Mouse (Mus musculus) gastrocnemius, adult 2 months (tissue): Measurements from ENCODE around the gene Dmbt1. TPM values are rescaled to one million over a fixed set of nuclear protein-coding genes. Genes with fewer than 3 reads are reported as not detected.
"Not testable (repeated sequence)": the region's sequence is repeated elsewhere in the genome, so short reads cannot be mapped to it uniquely, and the experiment has no call there.

Experiments used
- DNase-seq: peaks from one replicate; pipeline ENCODE4 v3.0.0; 2022
- H3K27ac ChIP-seq: fragments of 200-600 bp; 2 replicates; pipeline ENCODE4 v1.8.1; 2022; ENCODE audit warnings: mild to moderate bottlenecking
- H3K4me3 ChIP-seq: fragments of 200-600 bp; 2 replicates; pipeline ENCODE4 v1.8.1; 2022; ENCODE audit warnings: mild to moderate bottlenecking, moderate library complexity
- CTCF ChIP-seq: fragments of 200-600 bp; IDR thresholded peaks from 2 replicates; pipeline ENCODE4 v1.8.1; 2022; ENCODE audit warnings: antibody characterized with exemption, mild to moderate bottlenecking, moderate library complexity
- intact Hi-C: fragments of 180-260 bp; cut with DNase I; formaldehyde crosslinking; loops from one replicate; pipeline ENCODE4 v1.15.1; 2025
- total RNA-seq, 2 experiments: library from RNA; stranded (reverse); gene quantifications; 2 replicates each; pipeline ENCODE4 v1.2.3; 2021

The Dmbt1 gene
- total RNA-seq, 2 experiments from 2014 or later = not detected

DNA sequence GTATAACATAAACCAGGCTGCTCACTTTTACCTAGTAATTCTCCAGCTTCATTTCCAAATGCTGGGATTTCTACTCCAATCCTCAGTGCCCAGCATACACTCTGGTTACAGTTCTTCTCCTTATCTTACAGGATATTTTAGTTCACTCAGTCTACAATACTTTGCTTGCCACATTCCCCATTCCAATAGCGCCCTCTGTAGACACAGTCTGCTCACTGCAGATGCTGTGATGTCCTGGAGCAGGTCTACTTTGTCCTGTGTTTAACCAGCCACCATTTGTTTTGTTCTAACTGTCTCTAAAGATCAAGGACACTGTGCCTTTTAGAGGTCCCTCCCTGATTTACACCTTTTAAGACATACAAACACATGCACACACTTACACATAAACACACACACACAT lies 36.3 kb downstream of the Dmbt1 start:
- H3K4me3 ChIP-seq, intact Hi-C loops, H3K27ac ChIP-seq, DNase-seq: not testable (repeated sequence)
- TF ChIP-seq CTCF = peak; percentile 60

GRCm38 (mm10) chr7:131073476-131073875 lies 41.6 kb downstream of the Dmbt1 start:
- intact Hi-C loops, DNase-seq, H3K27ac ChIP-seq, H3K4me3 ChIP-seq: not testable (repeated sequence)

GRCm38 (mm10) chr7:131074098-131074497 lies 42.2 kb downstream of the Dmbt1 start:
- DNase-seq, intact Hi-C loops, H3K27ac ChIP-seq, H3K4me3 ChIP-seq: not testable (repeated sequence)

GRCm38 (mm10) chr7:131075956-131076355 lies 44.1 kb downstream of the Dmbt1 start:
- no peak for DNase-seq
- no peak overlapping the region for H3K4me3 ChIP-seq
- intact Hi-C loops = no loop called here
- no peak overlapping the region for H3K27ac ChIP-seq
- TF ChIP-seq CTCF = peak; percentile 44

DNA sequence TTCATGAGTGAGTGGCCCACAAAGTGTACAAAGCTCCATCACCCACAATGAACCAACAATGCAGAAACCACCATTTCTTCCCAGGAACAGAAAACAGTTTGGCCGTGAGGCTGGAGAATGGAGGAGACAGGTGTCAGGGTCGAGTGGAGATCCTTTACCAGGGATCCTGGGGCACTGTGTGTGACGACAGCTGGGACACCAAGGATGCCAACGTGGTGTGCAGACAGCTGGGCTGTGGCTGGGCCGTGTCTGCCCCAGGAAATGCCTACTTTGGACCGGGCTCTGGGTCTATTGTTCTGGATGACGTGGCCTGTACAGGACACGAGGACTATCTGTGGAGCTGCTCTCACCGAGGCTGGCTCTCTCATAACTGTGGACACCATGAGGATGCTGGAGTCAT lies 50.5 kb downstream of the Dmbt1 start:
- H3K27ac ChIP-seq, intact Hi-C loops, DNase-seq, H3K4me3 ChIP-seq: not testable (repeated sequence)

GRCm38 (mm10) chr7:131112486-131112885 lies 80.6 kb downstream of the Dmbt1 start:
- TF ChIP-seq CTCF = peak; percentile 76
- no peak overlapping the region for H3K27ac ChIP-seq
- intact Hi-C loops = loop anchor here (5.0 kb wide), 1 partner anchor 770 kb away; no protein-coding TSS in a partner anchor
- no peak overlapping the region for H3K4me3 ChIP-seq
- peak; percentile 21 for DNase-seq

DNA sequence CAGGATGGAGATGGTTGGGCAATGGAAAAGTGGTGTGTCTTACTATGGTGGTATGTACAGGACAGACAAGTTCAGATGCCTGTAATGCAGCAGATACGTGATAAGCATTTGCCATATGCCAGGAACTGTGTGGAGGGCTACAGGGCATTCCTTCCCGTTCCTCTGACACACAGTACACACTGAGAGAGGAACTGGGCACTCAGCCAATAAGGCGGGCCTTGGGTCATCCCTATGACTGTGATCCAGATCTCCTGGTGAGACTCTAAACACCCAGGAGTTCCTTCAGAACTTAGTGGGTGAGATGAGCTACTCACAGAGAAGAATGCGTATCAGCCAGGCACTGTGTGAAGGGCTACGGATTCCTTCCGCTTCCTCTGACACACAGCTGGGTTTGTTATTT lies 81.8 kb downstream of the Dmbt1 start:
- Histone ChIP-seq H3K4me3 (no peak overlapping the region), H3K27ac (no peak overlapping the region)
- no peak for DNase-seq
- intact Hi-C loops = loop anchor here (5.0 kb wide), 1 partner anchor 769 kb away; no protein-coding TSS in a partner anchor
- no peak for TF ChIP-seq CTCF

DNA sequence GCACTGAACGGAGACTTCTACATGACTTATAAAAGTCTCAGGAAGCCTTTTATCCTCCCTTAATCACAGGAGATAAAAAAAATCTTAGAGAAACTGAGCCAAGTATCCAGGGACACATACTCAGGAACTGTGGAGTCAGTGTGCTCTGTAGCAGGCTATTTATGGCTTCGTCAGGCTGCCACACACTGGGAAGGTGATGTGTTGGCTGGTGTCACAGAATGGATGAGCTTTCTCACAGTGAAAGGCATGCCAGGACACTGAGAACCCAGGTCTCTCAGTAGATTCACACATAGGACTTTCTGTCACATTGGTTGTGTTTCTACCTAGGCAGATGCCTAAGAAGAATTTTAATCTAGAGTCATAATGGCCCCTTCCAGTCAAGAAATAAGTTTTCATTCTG lies 82.6 kb downstream of the Dmbt1 start:
- intact Hi-C loops = loop anchor here (5.0 kb wide), 1 partner anchor 768 kb away; no protein-coding TSS in a partner anchor
- no peak overlapping the region for H3K27ac ChIP-seq
- no peak for DNase-seq
- TF ChIP-seq CTCF = no peak
- no peak overlapping the region for H3K4me3 ChIP-seq

- Histone ChIP-seq H3K27ac (no peak overlapping the region), H3K4me3 (no peak overlapping the region)
- intact Hi-C loops = no loop called here
- TF ChIP-seq CTCF = no peak
- DNase-seq = no peak
Observed at GRCm38 (mm10) chr7:131122210-131122807, 90.5 kb downstream of the Dmbt1 start.

DNA sequence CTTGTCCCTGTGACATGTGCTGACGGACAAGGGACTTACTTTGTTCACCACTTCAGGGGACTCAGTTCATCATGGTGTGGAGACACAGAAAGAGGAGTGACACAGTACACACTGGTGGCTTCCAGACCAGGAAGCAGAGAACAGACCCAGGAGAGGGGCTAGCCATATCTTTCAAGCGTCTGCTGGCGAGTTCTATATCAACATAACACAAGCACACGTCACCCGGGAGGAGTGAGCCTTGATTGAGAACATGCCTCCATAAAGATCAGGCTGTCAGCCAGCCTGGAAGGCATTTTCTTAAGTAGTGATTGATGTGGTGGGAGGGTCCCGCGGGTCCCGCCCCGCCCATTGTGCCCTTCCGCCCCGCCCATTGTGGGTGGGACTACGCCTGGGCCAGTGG lies 98.2 kb downstream of the Dmbt1 start:
- H3K27ac ChIP-seq = no peak overlapping the region
- H3K4me3 ChIP-seq = no peak overlapping the region
- intact Hi-C loops = no loop called here
- no peak for TF ChIP-seq CTCF
- DNase-seq = no peak

DNA sequence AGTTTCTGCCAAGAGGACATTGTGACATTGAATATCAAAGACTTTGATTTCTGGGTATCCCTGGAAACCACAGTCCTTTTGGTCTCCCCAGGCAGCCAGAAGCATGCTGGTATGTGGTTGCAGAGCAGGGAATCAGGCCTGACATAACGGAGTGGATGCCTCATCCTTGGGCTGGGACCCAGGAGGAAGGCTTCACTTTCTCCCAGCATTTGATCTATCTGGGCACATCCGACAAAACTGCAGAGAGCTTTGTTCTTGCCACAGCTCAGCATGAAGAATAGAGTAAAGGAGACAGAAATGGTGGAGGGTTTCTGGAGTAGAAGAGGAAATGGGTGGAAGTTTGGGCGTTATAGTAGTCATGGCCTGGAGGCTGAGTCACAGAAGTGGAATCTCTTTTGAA lies 101.3 kb downstream of the Dmbt1 start:
- intact Hi-C loops = no loop called here
- DNase-seq = no peak
- no peak for TF ChIP-seq CTCF
- no peak overlapping the region for H3K4me3 ChIP-seq
- no peak overlapping the region for H3K27ac ChIP-seq

- no peak for DNase-seq
- intact Hi-C loops = no loop called here
- Histone ChIP-seq H3K27ac (no peak within 1 kb of the TSS), H3K4me3 (no peak within 1 kb of the TSS)
- TF ChIP-seq CTCF = no peak
Observed at GRCm38 (mm10) chr7:131146214-131146613, 114.4 kb downstream of the Dmbt1 start, which contains the start of gene 4933402N03Rik. 4933402N03Rik (minus strand) TSS chr7:131146314.

DNA sequence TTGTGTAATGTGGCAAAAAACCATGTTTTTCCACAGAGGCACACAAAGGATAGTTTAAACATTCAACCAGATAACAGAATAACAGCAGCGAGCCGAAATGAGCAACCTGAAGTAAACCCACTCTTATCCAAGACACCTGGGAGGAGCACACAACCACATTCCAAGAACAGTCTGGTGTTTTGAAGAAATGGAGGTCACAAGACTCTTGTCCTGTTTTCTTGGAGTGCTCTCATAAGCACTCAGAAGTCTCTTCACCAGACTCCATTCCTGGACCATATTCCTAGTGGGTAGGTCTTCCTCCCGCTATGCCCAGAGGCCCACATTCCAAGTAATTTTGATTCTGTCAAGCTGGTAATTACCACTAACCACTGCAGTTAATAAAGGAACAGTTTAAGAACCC lies 118.3 kb downstream of the Dmbt1 start:
- no peak overlapping the region for H3K4me3 ChIP-seq
- DNase-seq = no peak
- intact Hi-C loops = no loop called here
- TF ChIP-seq CTCF = no peak
- H3K27ac ChIP-seq = no peak overlapping the region

DNA sequence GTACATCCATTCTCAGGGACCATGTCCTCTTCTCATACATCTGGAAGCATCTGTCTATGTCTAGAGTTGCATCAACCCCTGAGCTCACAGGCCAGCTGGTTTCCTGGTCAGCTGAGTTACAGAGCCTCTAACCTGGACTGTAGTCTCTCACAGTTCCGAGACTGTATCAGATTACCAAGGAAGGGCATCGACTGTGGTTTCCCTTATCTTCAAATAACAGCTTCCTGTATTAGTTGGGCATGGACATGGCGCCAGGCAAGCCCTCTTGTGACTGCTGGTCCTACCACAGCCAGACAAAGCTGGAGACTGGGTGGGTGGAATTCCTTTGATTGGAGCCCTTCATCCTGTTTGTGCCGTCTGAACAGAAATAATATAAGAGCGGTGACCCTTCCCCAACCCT lies 121.2 kb downstream of the Dmbt1 start:
- no peak overlapping the region for H3K4me3 ChIP-seq
- no peak for TF ChIP-seq CTCF
- H3K27ac ChIP-seq = no peak overlapping the region
- intact Hi-C loops = no loop called here
- DNase-seq = no peak
